Mouse (Mus musculus): ENCODE measurements around the gene Nsmce3. TPM values are rescaled to one million over a fixed set of nuclear protein-coding genes. Genes with fewer than 3 reads are reported as not detected.

Gene Nsmce3
- polyA plus RNA-seq, 1 experiment from 2014 or later, result 11.7 TPM

GRCm38 (mm10) chr7:64819683-64820082 lies 53.1 kb downstream of the Nsmce3 start:
- H3K4me3 ChIP-seq, result no peak overlapping the region
- no peaks in the 10 kb centered on the region for H3K4me1 ChIP-seq
- H3K27ac ChIP-seq, result no peak overlapping the region
- WGBS, result 64% methylated on average over 9 of the region's 9 CpGs
- no peak overlapping the region for H3K9ac ChIP-seq
- H3K4me2 ChIP-seq, result no peak overlapping the region
- no peaks in the 10 kb centered on the region for H3K9me3 ChIP-seq
- no peaks in the 10 kb centered on the region for H3K36me3 ChIP-seq
- no peaks in the 10 kb centered on the region for H3K27me3 ChIP-seq
- ATAC-seq (ENCODE audit: borderline replicate concordance, extremely low read depth, low FRiP score, low TSS enrichment), result no peak

All from lung, embryonic 15.5 days (tissue).